ENCODE assay signal across 14 mouse cellular contexts in genomic region chr1:71898198-71898597, GRCm38 (mm10).
DNase-seq lines count a peak whose midpoint lies in the region; ATAC-seq lines count a peak whose summit lies in the region.
"Had no signal": no experiment of that assay in that cellular context is flagged by ENCODE, and none has a peak within 500 bp of the region (broad histone marks: within the 10 kb centered on the region; RNA-seq: fewer than 3 reads in every experiment).

No protein-coding gene starts in this region.

- DNase-seq in forebrain, embryonic 11.5 days (ENCODE audit: low spot score): no peak
- peak; percentile 36 for DNase-seq in lung, postnatal 14 days
- no peak for DNase-seq in lung, postnatal 4 days
- peak; percentile 27 for DNase-seq in right cerebral cortex, postnatal 25 days
- DNase-seq in urinary bladder, postnatal 25 days (ENCODE audit: low spot score): no peak
- DNase-seq: adrenal gland, adult 8-10 months had no signal

- ATAC-seq in forebrain, embryonic 13.5 days: peak; percentile 77
- no peak for ATAC-seq in forebrain, embryonic 11.5 days (replicated peaks; ENCODE audit: low FRiP score)
- ATAC-seq in granulocyte monocyte progenitor cell, adult 5-6 weeks (replicated peaks; ENCODE audit: poor library complexity, severe bottlenecking): peak; percentile 21; the same call in 1 of the 2 replicates
- no peak for ATAC-seq in megakaryocyte-erythroid progenitor cell, adult 5-6 weeks (replicated peaks; ENCODE audit: low FRiP score, low TSS enrichment, poor library complexity, severe bottlenecking)

- H3K4me3 ChIP-seq in forebrain, embryonic 13.5 days: no peak overlapping the region
- no peak overlapping the region for H3K4me3 ChIP-seq in forebrain, embryonic 11.5 days (ENCODE audit: low read depth, low read length)
- H3K4me3 ChIP-seq: embryonic facial prominence, embryonic 15.5 days; kidney, embryonic 15.5 days; megakaryocyte, embryonic 14.5 days; myocyte had no signal

- 65% methylated on average over 6 of the region's 6 CpGs for WGBS in forebrain, embryonic 13.5 days
- 88% methylated on average over 6 of the region's 6 CpGs for WGBS in forebrain, embryonic 11.5 days

- H3K27ac ChIP-seq in forebrain, embryonic 13.5 days: no peak overlapping the region
- H3K27ac ChIP-seq in forebrain, embryonic 11.5 days (ENCODE audit: low read depth, low read length): no peak overlapping the region
- H3K27ac ChIP-seq: embryonic facial prominence, embryonic 15.5 days; kidney, embryonic 15.5 days; liver, embryonic 14.5 days had no signal

- H3K27me3 ChIP-seq in forebrain, embryonic 13.5 days: no peaks in the 10 kb centered on the region
- no peaks in the 10 kb centered on the region for H3K27me3 ChIP-seq in forebrain, embryonic 11.5 days (ENCODE audit: control insufficient read depth, insufficient read depth, low read length)
- H3K27me3 ChIP-seq: embryonic facial prominence, embryonic 15.5 days; kidney, embryonic 15.5 days; megakaryocyte, embryonic 14.5 days had no signal

- no peak overlapping the region for H3K4me2 ChIP-seq in forebrain, embryonic 13.5 days
- H3K4me2 ChIP-seq in forebrain, embryonic 11.5 days (ENCODE audit: low read depth, low read length, severe bottlenecking): no peak overlapping the region
- H3K4me2 ChIP-seq: embryonic facial prominence, embryonic 15.5 days; kidney, embryonic 15.5 days had no signal

- H3K9ac ChIP-seq in forebrain, embryonic 13.5 days: no peak overlapping the region
- H3K9ac ChIP-seq in forebrain, embryonic 11.5 days (ENCODE audit: low read length): no peak overlapping the region
- H3K9ac ChIP-seq: embryonic facial prominence, embryonic 15.5 days; kidney, embryonic 15.5 days; liver, embryonic 14.5 days had no signal

- no peaks in the 10 kb centered on the region for H3K36me3 ChIP-seq in forebrain, embryonic 13.5 days (ENCODE audit: poor library complexity, severe bottlenecking)
- no peaks in the 10 kb centered on the region for H3K36me3 ChIP-seq in forebrain, embryonic 11.5 days (ENCODE audit: control insufficient read depth, insufficient read depth, low read length)
- H3K36me3 ChIP-seq: embryonic facial prominence, embryonic 15.5 days; kidney, embryonic 15.5 days had no signal

- H3K4me1 ChIP-seq in forebrain, embryonic 13.5 days: no peaks in the 10 kb centered on the region
- no peaks in the 10 kb centered on the region for H3K4me1 ChIP-seq in forebrain, embryonic 11.5 days (replicated peaks; ENCODE audit: control insufficient read depth, insufficient read depth, low read length)
- H3K4me1 ChIP-seq: megakaryocyte, embryonic 14.5 days had no signal

- H3K9me3 ChIP-seq in forebrain, embryonic 13.5 days (replicated peaks): no peaks in the 10 kb centered on the region
- H3K9me3 ChIP-seq in forebrain, embryonic 11.5 days (ENCODE audit: control insufficient read depth, low read length): no peaks in the 10 kb centered on the region
- H3K9me3 ChIP-seq: embryonic facial prominence, embryonic 15.5 days; kidney, embryonic 15.5 days had no signal

Comparison
In these comparisons a context has a peak if more than half of its experiments do, and no peak if none do; other contexts are left out.
1. ATAC-seq: peak in forebrain, embryonic 13.5 days (single experiment) and granulocyte monocyte progenitor cell, adult 5-6 weeks (single experiment); none in forebrain, embryonic 11.5 days (single experiment) and megakaryocyte-erythroid progenitor cell, adult 5-6 weeks (single experiment).
2. DNase-seq: peak in lung, postnatal 14 days (single experiment) and right cerebral cortex, postnatal 25 days (single experiment); none in forebrain, embryonic 11.5 days (single experiment), lung, postnatal 4 days (0 of 2) and urinary bladder, postnatal 25 days (single experiment).